Mouse (Mus musculus) spleen, postnatal 4 days (tissue): Measurements from ENCODE around the gene Lrrc66.

Source experiments
- DNase-seq, 2 experiments: peaks; one replicate each; pipeline ENCODE4 v3.0.0; 2022; ENCODE audit warnings: low spot score in 2 of 2

Gene Lrrc66

DNA sequence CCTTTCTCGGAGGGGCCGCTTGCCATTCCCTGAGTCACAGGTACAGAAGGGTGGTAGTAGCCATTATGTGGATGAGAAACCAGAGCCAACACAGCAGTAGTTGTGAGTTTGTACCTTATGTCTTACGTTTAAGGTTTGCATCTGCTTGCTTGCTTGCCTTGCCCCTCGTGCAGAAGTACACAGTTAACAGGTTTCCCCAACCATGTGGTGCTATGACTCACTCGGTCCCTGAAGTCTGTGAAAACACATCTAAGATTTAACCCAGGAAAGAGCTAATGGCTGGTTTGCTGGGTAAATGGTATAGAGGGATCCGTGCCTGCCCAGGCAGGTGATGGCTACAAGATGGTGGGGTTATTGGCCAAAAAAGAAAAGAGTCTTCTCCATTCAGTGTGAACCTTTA is 73.6 kb downstream of the Lrrc66 start:
- DNase-seq, result no peak

DNA sequence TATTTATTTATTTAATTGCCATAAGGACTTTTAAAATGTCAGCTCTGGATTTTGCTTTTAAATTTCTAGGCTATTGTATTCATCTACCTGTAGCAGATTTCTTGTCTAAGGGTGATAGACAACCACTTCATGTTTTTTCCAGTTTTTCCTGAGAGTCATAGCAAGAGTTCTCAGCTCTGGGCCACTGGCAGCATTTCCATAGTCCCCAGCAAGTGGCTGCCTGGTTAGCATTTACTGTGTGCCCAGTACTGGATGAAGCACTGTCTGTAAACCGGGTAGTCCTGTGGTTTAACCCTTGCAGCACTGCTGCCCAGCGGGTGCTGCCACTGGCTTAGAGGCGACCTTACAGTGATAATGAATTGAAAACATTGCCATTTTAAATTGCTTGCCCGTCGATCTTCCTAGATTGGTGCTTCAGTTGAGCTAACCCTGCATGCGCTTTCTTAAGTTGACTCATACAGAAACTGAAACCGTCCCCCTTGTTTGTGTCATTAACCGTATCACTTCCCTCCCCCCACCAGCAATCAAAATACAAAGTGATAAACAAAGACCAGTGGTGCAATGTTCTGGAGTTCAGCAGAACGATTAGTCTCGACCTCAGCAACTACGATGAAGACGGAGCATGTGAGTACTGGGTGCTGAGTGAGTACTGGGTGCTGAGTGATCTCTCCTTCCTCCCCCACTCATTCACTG is 75.4 kb downstream of the Lrrc66 start:
- DNase-seq, result no peak
